Mouse (Mus musculus) hematopoietic stem cell, adult 5-6 weeks (primary cell): ENCODE results near the gene Ywhaq. TPM values are rescaled to one million over a fixed set of nuclear protein-coding genes. Genes with fewer than 3 reads are reported as not detected.

ENCODE experiments used
- ATAC-seq, 2 experiments: fragments of 125-278 bp in 1 of 2; replicated peaks in 1 of 2; 2 replicates each; pipeline ENCODE4 v1.8.0; 2016 to 2017; ENCODE audit warnings: inconsistent platforms in 2 of 2, mild to moderate bottlenecking in 2 of 2, moderate number of reproducible peaks in 2 of 2, low read depth in 1 of 2, moderate TSS enrichment in 1 of 2; ENCODE audit not compliant: low FRiP score in 2 of 2, poor library complexity in 2 of 2, severe bottlenecking in 2 of 2, insufficient read depth in 1 of 2, low TSS enrichment in 1 of 2
- total RNA-seq: library from RNA; stranded (forward); fragments of 172-1452, 232-1000 nt; gene quantifications from 2 replicates; pipeline ENCODE4 v1.2.3, GENCODE M21; 2017

Ywhaq gene
- 201 and 212 TPM in 2 replicates for total RNA-seq

- ATAC-seq = peak; percentile 92 to 93
These were observed at the start of gene Ywhaq for GRCm38 (mm10) chr12:21417100-21418070. Ywhaq (minus strand) TSS chr12:21417637.

DNA sequence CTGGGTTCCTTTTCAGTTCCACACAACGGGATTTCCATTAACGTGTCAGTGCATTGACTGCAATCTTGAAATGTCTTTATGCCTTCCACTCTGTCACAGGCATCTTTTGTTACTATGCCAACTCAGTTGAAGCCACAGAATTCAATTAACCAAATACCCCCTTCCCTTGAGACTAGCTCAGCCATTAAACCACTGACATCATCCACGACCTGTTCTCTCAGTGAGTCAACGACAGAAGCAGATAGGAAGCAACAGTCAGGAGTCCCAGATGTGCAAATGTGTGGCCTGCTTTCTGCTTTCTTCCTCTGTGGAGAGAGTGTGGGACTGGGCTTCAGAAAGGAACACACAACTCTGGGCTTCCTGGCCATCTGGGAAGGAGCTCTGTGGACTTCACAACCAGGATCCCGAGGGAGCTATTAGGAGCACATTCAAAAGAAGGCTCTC is 46.0 kb upstream of the Ywhaq start:
- no peak for ATAC-seq

GRCm38 (mm10) chr12:21462658-21463057 is 45.2 kb upstream of the Ywhaq start:
- peak; percentile 42 to 71; a peak in 3 of 4 replicates for ATAC-seq

DNA sequence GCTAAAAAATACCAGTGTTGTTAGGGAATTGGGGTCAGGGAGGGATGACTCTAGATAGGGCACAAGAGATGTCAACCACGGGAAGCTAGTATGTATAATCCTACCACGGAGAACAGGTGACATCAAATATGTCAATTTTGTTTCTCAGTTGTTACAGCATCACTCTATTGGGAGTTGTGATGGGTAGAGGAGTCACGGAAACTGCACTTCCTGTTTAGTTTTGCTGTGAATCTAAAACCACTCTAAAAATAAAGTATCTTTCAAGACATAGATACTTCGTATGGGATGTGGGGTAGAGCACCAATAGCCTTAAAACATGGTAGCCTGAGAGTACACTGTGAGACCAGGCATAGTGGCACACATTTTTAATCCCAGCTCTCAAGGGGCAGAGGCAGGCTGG is 42.2 kb upstream of the Ywhaq start:
- no peak for ATAC-seq

GRCm38 (mm10) chr12:21456021-21456420 is 38.6 kb upstream of the Ywhaq start:
- no peak for ATAC-seq

- ATAC-seq = no peak
These were observed 34.3 kb upstream of the Ywhaq start for GRCm38 (mm10) chr12:21451752-21452151.

DNA sequence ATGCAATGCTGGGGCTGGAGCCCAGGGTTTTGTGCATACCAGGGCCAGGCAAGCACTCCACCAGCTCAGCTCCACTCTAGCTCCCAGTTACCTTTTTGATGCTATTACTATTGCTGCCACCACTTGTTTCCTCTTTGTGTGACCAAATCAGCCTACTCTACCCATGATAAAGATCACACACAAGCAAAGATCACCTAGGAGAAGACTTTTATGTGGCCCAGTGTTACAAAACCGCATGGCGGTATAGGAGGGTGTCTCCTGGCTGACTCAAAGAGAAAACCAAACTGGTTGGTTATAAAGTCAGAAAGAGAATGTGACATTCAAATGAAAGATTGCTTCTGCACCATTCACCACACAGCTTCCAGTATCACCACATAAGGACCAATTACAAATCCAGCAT is 33.9 kb upstream of the Ywhaq start:
- ATAC-seq = no peak

DNA sequence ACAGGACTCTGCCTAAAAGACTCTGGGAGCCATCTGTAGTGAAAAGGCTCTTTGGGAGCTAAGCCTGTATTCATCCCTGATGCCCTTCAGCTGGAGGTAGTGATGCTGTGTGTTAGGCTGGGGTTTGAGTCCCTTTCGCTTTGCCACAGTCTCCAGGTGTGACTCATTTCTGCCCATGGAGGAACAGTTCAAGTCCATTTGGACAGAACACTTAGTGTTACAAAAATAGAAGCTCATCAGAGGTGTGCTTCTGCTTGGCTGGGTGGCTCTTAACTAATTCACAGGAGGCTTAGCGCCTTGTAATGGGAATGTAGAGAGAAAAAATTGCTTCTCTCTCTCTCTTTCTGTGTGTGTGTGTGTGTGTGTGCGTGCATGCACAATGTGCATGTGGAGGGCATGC is 26.3 kb upstream of the Ywhaq start:
- no peak for ATAC-seq

DNA sequence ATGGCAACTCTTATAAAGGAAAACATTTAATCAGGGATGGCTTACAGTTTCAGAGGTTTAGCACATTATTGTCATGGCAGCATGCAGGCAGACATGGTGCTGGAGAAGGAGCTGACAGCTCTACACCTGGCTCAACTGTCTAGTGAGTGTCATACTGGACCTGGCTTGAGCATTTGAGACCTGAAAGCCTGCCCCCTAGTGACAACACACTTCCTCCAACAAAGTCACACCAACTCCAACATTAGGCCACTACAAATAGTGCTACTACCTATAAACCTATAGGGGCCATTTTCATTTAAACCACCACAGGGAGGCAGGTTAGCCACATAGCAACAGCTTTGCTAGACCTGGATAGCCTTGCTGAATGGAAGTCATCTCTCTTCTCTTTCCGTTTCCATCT is 24.4 kb upstream of the Ywhaq start:
- no peak for ATAC-seq

- no peak for ATAC-seq
These were observed 22.0 kb upstream of the Ywhaq start for GRCm38 (mm10) chr12:21439428-21439827.

DNA sequence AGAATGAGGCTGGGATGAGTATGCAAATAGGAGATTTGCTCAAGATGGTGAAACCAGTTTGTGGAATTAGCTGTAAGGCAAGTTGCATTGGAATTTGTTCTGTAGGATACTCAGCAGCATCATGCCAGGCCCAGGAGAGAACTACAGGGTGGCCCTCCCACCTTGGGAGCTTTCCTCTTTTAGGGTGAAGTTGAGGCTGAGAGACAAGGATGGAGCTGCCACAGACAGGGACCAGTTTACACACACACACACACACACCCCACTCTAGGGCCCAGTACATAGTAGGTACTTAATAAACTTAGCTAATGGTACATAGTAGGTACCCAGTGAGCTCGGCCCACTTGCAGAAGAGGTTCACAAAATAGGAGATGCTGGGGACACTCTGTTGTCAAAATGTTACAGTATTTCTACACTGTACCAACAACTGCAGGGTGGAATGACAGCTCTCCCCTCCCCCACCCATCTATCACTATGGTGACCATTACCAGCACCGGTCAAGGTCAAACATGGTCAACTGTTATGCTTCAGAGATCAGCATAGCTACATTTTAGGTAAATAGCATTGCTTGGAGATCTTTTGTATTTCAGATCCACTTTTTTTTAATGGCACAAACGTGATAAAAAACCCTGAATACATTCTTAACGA is 21.4 kb upstream of the Ywhaq start:
- ATAC-seq = no peak

- no peak for ATAC-seq
These were observed 20.9 kb upstream of the Ywhaq start for GRCm38 (mm10) chr12:21438294-21438693.

- ATAC-seq = no peak
These were observed 14.5 kb upstream of the Ywhaq start for GRCm38 (mm10) chr12:21431950-21432349.

- ATAC-seq = peak in 1 of 2 experiments; percentile 43; a peak in 1 of 4 replicates
These were observed 13.6 kb upstream of the Ywhaq start for GRCm38 (mm10) chr12:21431039-21431438.

DNA sequence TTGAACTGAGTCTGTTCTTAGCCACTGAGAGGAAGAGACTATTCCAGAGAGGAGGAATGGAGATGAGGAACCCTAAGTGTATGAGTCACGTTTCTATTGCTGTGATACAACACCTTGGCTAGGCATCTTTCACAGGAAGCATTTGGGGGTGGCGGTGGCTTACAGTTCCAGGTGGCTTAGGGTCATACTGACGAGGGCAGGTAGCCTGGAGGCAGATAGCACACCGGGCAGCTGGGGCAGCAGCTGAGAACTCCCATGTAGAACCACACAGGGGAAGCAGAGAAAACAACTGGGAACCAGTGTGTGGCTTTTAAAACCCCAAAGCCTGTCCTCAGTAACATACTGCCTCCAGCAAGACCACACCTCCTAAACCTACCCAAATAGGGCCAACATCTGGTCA is 12.7 kb upstream of the Ywhaq start:
- no peak for ATAC-seq

- no peak for ATAC-seq
These were observed 11.6 kb upstream of the Ywhaq start for GRCm38 (mm10) chr12:21429021-21429420.

GRCm38 (mm10) chr12:21426065-21426940 is 8.9 kb upstream of the Ywhaq start:
- ATAC-seq = peak; percentile 79 to 85
